Mouse (Mus musculus) ES-E14 (cell line): ENCODE measurements around the gene Cdh22.

Experiments used
- CHD2 ChIP-seq: IDR thresholded peaks from 2 replicates; pipeline ENCODE4 v1.6.1; 2014; ENCODE audit warnings: mild to moderate bottlenecking, low read depth, low read length, inconsistent platforms
- HCFC1 ChIP-seq: IDR thresholded peaks from 2 replicates; pipeline ENCODE4 v1.6.1; 2012; ENCODE audit warnings: low read length, inconsistent platforms, borderline replicate concordance; ENCODE audit not compliant: insufficient read depth
- MAFK ChIP-seq: IDR thresholded peaks from 2 replicates; pipeline ENCODE4 v1.6.1; 2014; ENCODE audit warnings: mild to moderate bottlenecking, low read depth, low read length, inconsistent platforms; ENCODE audit not compliant: insufficient read depth
- ZC3H11A ChIP-seq: IDR thresholded peaks from 2 replicates; pipeline ENCODE4 v1.6.1; 2012; ENCODE audit warnings: low read depth, mild to moderate bottlenecking, inconsistent platforms, low read length, borderline replicate concordance

DNA sequence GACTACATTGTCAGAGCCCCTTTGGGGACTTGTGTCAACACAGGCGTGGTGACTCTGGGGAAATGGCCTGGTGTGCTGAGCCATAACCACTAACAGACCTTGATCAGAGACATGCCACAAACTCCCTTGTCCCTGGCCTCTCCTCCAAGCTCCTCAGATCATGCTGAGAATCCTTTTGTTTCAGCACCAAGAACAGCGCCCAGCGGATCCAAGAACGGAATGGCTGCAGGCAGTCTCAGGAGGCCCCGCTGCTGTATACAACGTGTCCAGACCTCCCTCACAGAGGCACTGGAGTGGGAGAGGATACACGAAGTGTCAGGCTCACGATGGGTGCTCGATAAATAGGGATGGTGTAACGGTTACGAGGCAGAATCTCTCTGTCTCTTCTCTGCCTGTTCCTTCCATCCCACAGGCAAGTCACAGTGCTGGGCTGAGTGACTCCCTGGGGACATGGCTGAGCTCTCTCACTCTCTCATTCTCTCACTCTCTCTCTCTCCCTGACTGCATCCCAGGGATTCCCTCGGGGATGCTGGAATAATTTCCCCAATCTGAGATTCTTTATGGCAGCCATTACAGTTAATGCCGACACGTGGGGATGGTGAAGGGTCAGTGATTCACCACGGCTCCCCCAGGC is 75.5 kb downstream of the Cdh22 start:
- TF ChIP-seq CHD2 (no peak), MAFK (no peak), ZC3H11A (no peak), HCFC1 (no peak)
